Mouse (Mus musculus): ENCODE results near the gene Tmem230.
"Not testable (repeated sequence)": the region's sequence is repeated elsewhere in the genome, so short reads cannot be mapped to it uniquely, and the experiment has no call there.

Gene Tmem230

DNA sequence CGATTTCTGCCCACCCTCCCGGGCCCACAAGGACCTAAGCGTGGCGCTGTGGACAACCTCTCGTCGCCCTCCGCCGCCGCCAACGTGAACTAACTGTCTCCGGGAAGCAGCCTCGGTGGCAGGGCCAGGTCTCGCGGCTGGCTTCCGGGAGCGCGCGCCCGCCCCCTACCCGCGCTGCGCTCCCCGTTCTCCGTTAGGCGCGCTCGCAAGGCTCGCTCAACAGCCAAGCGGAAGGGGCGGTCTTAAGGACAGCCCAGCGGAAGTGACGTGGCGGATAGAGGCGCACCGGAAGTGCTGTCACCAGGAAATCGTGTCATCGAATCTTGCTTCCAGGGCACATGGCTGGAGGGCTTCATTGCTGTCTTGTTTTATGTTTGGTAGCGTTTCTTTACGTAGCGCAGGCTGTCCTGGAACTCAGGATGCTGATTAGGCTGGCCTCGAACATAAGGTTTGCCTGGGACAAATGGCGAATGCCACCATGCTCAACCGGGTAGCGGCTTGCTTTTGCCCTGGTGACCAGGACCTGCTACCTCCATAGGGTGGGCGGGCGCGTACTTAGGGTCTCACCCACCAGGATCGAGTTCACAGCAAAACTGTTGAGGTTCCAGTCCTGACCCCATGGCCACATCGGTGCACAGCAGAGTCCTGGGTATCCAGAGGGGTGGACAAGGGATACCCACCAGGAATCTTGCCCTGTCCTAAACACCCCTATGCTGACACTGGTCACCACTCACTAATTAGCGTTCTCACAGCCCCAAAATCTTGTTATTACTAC, at the start of gene Tmem230:
TSS of gene Tmem230 (minus strand) at position 269 of the 775 bp plus-strand sequence.
- DNase-seq (ENCODE audit: extremely low spot score, low spot score): peak; percentile 96

DNA sequence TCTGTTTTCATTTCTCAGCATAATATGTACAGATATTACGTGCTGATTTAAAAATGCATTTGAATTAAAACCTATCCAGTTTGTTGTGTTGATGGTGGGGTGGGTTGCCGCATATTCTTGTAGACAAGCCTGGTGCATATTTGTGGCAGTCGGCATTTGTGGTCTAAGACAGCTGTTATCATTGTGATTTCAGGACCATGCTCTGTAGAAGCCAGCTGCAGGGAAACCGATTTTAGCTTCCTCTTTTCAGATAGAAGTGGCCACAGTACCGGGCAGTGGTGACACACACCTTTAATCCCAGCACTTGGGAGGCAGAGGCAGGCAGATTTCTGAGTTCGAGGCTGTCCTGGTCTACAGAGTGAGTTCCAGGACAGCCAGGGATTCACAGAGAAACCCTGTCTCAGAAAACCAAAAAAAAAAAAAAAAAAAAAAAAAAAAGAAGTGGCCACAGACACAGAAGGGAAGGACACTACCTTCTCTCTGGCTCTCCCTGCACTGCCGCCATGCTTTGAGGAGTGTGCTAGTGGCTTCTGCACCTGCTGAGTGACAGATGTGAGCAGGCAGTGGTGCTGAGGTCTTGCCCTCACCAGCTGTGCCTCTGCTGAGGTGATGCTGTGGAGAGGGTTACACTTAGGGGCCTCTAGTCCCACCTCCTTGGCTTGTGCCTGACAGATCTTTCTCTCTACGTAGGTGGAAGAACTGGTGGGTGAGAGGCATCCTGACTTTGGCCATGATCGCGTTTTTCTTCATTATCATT, 46.3 kb upstream of the Tmem230 start:
- no peak for DNase-seq (ENCODE audit: extremely low spot score, low spot score)

DNA sequence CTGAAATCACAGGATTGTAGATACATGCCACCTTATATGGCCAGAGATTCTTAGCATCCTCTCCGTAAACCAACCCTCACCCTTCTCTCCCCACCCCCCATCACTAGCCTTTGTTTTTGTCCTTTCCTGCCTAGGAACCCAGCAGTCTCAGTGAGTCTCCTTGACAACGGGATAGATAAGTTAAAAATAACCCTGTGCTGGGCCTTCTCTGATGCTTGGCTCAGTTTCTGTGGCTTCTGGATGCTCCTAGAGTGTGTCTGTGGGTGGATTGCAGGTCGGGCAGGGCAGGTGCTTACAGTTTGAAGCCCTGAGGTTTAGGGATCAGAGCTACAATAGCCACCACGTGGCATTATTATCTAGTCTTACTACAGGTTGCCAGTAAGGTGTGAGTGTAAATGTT, 44.5 kb upstream of the Tmem230 start:
- no peak for DNase-seq (ENCODE audit: extremely low spot score, low spot score)

DNA sequence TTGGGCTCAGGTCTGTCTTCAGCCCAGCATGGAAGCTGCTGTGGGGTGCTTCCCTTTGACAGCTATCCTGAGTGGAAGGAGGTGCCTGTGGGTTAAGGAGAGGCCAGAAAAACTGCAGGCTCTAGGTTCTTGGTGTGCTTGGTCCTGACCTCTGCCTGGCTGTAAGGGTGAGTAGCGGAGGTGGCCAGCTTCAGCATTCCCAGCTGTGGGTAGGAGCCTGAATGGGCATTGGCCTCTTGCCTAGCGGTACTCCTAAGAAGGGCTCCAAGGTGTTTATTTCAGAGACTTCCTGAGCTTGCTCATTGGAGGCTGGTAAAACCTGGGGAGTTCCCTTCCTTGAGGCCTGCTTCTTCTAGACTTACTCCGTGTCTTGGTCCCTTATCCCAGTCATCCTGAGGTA, 43.7 kb upstream of the Tmem230 start:
- DNase-seq (ENCODE audit: extremely low spot score, low spot score): no peak

- DNase-seq (ENCODE audit: extremely low spot score, low spot score): no peak
Measured at GRCm38 (mm10) chr2:132290808-132291207, 43.2 kb upstream of the Tmem230 start.

- DNase-seq (ENCODE audit: extremely low spot score, low spot score): not testable (repeated sequence)
Measured at GRCm38 (mm10) chr2:132289213-132289612, 41.6 kb upstream of the Tmem230 start.

GRCm38 (mm10) chr2:132286376-132287076, 38.9 kb upstream of the Tmem230 start:
- no peak for DNase-seq (ENCODE audit: extremely low spot score, low spot score)

DNA sequence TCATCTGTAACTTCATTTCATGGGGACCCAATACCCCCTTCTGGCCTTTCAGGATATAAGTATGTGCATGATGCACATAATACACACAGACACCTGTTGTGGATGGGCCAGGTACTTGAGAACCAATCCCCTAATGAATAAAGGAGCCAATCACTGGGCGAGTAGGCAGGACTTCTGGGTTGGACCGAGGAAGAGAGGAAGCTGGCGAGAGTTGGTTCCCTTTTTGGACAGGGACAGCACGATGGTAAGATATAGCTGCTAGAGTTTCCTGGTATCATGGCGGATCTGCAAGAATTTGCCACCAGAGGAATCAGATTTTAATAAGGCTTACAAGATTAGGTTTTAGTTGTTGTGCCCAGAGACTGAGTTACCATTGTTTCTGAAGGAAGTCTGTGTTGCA, 38.1 kb upstream of the Tmem230 start:
- DNase-seq (ENCODE audit: extremely low spot score, low spot score): not testable (repeated sequence)

DNA sequence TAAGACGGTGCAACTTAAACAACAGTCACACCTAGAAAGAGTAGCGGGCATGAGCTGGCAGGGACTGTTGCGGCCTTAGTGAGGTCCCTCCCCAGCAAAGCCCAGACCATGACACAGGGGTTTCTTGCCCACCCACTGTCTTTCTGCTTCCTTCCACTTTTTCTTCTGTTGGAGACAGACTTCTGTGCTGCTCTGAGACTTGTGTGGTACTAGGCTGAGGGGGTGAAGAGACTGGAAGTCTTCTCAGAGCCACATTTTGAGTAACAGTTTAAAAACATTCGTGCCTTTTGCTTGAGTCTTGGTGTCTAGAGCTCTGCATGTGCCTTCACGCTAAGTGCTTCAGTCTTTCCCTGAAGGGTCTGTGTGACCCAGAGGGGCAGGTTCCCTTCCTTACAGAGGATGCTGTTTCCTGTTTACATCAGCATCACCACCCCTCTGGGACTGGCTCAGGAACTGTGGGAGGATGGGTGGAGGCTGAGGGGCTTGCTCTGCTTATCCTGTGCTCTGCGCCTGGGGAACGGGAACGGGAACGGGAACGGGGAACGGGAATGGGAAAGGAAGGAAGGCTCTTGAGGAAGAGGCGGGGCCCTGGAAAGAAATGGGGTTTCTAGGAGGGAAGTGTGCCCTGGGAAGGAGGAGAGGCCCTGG, 37.0 kb upstream of the Tmem230 start:
- no peak for DNase-seq (ENCODE audit: extremely low spot score, low spot score)

DNA sequence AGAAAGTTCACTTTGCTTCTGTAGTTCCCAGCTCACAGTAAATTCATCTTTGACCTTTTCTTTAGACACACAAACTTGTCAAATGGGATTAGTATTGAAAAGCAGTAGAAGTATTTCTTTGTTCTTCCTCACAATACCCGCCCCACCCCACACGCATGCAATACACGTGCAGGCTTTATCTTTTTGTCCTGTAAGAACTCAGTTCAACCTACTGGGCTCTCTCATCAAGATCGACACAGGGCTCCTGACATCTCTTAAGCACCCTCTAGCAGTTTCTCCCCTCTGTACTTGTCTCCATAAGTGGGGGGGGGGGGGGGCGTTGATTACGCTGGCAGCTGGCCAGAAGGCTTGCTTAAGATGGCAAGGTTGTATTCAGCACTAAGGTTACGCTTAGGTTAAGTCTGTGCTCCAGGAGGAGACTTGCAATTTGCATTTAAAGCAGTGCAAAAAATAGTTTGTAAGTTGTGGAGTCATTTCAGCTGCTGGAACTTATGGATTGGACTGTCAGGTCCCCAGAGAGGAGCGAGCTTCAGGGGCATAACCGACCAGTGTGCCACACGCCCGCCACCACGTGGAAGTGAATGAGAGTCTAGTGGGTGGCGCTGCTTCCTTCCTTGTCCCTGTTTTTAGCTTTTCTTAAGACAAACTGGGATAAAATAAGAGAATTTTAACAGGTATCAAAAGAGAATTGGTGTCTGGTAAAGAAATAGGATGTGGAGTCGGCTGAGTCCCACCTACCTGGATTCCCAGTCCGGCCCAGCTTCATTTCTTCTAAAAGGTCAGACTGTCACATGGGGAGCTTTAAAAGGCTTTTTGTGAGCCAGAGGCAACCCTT, 35.8 kb upstream of the Tmem230 start:
- no peak for DNase-seq (ENCODE audit: extremely low spot score, low spot score)

GRCm38 (mm10) chr2:132282453-132283174, 35.0 kb upstream of the Tmem230 start:
- DNase-seq (ENCODE audit: extremely low spot score, low spot score): no peak

DNA sequence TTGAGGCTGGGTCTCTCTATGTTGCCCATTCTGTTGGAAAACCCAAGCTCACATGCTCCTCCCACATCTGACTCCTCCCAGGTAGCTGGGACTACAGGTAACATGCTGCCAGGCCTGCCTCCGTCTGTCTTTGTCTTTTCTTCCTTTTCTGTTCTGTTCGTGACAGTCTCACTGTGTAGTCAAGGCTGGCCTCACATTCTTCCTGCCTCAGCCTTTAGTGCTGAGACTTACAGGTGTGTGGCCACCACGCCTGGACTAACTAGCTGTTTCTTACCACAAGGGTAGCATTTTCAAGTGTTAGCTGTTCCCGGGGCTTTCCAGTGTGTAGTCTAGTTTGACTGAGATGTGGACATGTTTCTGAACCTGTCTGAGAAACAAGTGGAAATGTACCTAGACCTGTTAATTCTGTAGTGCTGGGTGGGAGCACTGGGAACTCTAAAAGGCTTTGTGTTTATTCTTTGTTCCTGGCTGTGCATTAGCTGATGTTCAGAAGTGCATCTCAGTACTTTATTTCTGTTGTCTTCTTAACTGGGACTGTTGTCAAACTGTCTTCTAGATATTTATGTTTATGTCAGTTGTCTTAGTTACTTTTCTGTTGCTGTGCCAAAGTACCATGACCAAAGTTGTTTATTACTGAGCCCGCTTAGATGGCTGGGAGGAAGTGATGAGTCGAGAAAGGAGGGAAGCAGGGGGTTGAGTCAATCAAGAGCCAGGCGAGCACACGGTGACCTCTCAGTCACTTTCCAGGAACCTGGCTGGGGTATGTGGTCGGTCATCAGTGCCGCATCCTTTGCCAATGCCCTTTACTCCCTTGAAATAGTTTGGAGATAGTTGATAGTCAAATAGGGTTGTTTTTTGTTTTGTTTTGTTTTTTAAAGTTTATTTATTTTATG, 34.2 kb upstream of the Tmem230 start:
- DNase-seq (ENCODE audit: extremely low spot score, low spot score): no peak

DNA sequence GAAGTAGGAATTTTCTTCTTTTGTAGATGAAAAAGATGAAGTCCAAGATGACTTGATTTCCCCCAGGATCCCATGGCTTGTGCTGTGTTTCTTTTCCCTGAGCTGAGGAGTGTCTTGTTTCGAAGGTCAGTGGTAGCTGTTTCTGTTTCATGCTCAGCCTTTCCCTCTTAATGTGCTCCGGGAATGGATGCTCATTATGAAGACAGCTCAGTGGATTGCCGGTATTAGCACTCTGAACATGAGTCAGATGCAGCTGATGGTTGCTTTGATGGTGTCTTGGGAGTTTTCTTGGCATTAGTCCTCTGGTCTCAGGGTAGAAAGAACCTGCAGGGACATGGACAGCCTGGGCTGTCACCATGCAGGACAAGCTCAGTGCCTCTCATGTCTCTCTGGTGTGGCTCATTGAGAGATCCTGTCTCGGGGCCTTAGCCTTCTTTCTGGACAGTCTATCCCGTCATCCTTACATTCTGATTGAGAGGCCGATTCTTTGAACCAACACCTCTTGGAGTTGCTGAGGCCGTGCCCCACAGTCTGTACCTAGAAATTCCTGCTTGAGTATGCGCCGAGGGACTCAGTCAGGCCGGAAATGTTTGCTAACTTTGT, 33.0 kb upstream of the Tmem230 start:
- DNase-seq (ENCODE audit: extremely low spot score, low spot score): no peak

DNA sequence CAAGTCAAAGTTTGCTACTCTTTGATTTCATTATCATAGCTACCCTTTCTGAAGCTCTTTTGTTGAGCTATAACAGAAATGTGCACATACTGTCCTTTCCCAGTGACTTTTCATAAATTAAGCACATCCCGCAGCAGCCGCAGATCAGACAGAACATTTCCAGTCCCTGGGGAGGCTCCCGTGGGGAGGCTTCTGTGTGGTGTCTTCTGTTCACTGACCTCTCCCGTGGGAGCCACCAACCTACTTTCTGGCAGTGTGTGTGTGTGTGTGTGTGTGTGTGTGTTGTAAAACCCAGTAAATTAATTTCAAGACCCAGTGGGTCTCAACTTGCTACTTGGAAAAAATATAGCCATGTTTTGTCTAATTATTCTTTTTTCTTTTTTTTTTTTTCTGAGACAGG, 32.4 kb upstream of the Tmem230 start:
- no peak for DNase-seq (ENCODE audit: extremely low spot score, low spot score)

GRCm38 (mm10) chr2:132279336-132279882, 31.8 kb upstream of the Tmem230 start:
- no peak for DNase-seq (ENCODE audit: extremely low spot score, low spot score)

GRCm38 (mm10) chr2:132278273-132278853, 30.8 kb upstream of the Tmem230 start:
- DNase-seq (ENCODE audit: extremely low spot score, low spot score): no peak

GRCm38 (mm10) chr2:132276249-132276648, 28.6 kb upstream of the Tmem230 start:
- DNase-seq (ENCODE audit: extremely low spot score, low spot score): no peak

- no peak for DNase-seq (ENCODE audit: extremely low spot score, low spot score)
Measured at GRCm38 (mm10) chr2:132275527-132275926, 27.9 kb upstream of the Tmem230 start.
